Mouse (Mus musculus): ENCODE measurements around the gene Nme7.

DNA sequence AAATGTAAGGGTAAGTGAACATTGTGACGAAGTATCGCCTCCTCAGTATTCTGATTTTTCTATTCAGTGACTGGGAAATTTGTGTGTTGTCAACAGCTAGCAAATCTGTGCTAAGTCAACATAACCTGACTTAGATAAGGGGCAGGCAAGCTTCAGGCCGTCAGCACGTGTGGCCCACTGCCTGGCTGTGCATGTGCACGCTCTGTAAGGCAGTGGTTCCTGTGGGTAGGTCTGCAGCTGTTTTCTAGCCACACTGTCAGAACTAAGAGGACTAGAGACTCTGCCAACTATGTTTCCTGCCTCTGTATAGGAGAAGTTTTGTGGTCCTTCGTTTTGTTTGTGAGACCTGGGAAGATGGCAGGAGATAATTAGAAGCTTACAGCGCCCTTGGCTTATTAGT lies 122.3 kb downstream of the Nme7 start:
- TF ChIP-seq TAL1 (IDR thresholded peaks at IDR 0.05; ENCODE audit: low read length) (no peak), GATA1 (IDR thresholded peaks at IDR 0.05; ENCODE audit: low read length) (no peak)
